Mouse (Mus musculus) bone marrow macrophage, adult 2 months (primary cell): ENCODE data around the gene Ano5. TPM values are rescaled to one million over a fixed set of nuclear protein-coding genes. Genes with fewer than 3 reads are reported as not detected.

Experiments
- H3K27ac ChIP-seq: 2 replicates; pipeline ENCODE4 v1.5.1; 2012; ENCODE audit warnings: low read depth, low read length; ENCODE audit not compliant: insufficient read depth
- H3K4me1 ChIP-seq: 2 replicates; pipeline ENCODE4 v1.6.1; 2012; ENCODE audit warnings: low read length; ENCODE audit not compliant: control insufficient read depth, insufficient read depth
- H3K4me3 ChIP-seq: 2 replicates; pipeline ENCODE4 v1.5.1; 2012; ENCODE audit warnings: mild to moderate bottlenecking, low read length, moderate library complexity; ENCODE audit not compliant: insufficient read depth
- CTCF ChIP-seq: IDR thresholded peaks from 2 replicates; pipeline ENCODE4 v1.5.1; 2012; ENCODE audit warnings: low read depth, mild to moderate bottlenecking, low read length, moderate library complexity
- POLR2A ChIP-seq: IDR thresholded peaks from 2 replicates; pipeline ENCODE4 v1.6.1; 2012; ENCODE audit warnings: mild to moderate bottlenecking, low read depth, low read length, borderline replicate concordance
- polyA plus RNA-seq: library from polyadenylated mRNA; stranded (reverse); fragments of >200 nt; gene quantifications from 2 replicates; pipeline ENCODE4 v1.2.4, GENCODE M21; 2012; ENCODE audit not compliant: missing spikeins, insufficient read depth, insufficient read length

Gene Ano5
- polyA plus RNA-seq, 1 experiment, result not detected

DNA sequence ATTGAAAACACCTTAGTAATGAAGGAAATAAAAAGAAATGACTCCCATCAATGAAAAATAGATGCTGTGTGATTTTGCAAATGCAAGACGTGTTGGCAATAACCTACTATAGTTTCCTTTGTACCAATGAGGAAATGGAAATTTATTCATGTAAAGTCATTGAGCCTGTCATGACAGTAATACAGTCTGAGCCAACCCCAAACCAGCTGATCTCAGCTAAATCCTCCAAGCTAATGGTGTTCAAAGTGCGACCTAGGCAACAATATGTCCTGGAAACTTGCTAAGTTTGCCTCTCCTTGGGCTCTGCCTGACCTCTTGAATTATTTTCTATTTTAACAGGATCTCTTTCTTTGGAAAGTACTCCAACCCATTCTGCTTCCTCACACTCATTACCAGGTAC is 107.6 kb downstream of the Ano5 start:
- Histone ChIP-seq H3K27ac (no peak overlapping the region), H3K4me3 (no peak overlapping the region), H3K4me1 (no peaks in the 10 kb centered on the region)
- no peak for TF ChIP-seq CTCF
- TF ChIP-seq POLR2A, result no peak

- Histone ChIP-seq H3K4me1 (no peaks in the 10 kb centered on the region), H3K27ac (no peak overlapping the region), H3K4me3 (no peak overlapping the region)
- TF ChIP-seq CTCF (no peak), POLR2A (no peak)
Observed at GRCm38 (mm10) chr7:51619977-51620376, 109.1 kb downstream of the Ano5 start.

DNA sequence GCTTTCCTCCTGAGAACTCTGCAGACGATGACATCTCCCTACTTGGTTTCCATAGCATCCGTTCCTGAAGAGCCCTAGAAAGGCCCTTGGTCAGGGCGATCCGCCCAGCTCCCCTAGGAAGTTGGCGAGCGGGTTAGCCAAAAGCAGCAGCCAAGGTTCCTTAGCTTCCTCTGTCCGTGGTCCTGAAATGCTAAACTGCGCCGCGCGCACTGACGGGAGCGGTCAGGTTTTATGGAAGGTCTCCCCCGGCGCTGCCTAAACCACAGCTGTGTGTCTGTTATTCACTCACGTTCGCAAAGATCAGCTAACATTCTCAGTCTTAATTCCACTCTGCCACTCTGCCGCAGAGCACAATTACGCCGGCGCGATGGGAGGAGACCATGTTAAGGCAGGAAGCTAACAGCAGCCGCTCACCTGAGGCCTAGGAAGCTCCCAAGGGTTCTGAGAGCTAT is 110.9 kb downstream of the Ano5 start, which contains the start of gene Slc17a6:
Slc17a6 (plus strand) TSS at position 313 of the 452 bp plus-strand sequence.
- TF ChIP-seq CTCF (no peak), POLR2A (no peak)
- H3K4me1 ChIP-seq, result no peaks in the 10 kb centered on the region
- H3K4me3 ChIP-seq, result no peak within 1 kb of the TSS
- no peak within 1 kb of the TSS for H3K27ac ChIP-seq

- no peak overlapping the region for H3K4me3 ChIP-seq
- H3K4me1 ChIP-seq, result no peaks in the 10 kb centered on the region
- no peak for TF ChIP-seq CTCF
- TF ChIP-seq POLR2A, result no peak
- no peak overlapping the region for H3K27ac ChIP-seq
Observed at GRCm38 (mm10) chr7:51622196-51622595, 111.4 kb downstream of the Ano5 start.

DNA sequence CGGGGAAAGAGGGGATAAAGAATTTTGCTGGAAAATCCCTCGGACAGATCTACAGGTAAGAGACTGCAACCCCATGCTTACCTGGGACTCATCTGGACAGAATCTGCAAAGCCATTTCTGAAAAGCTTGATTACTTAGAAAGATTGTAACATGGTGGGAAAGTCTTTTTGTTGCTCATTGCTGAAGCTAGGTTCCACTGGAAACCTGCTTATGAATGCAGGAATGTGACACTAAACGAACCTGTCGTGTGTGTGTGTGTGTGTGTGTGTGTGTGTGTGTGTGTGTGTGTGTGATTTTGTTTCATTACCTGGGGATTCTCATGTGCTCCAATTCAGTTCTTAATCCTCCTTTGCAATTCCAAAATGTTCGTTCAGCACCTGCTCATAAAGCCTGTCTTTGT is 111.8 kb downstream of the Ano5 start:
- Histone ChIP-seq H3K27ac (no peak overlapping the region), H3K4me3 (no peak overlapping the region), H3K4me1 (no peaks in the 10 kb centered on the region)
- TF ChIP-seq POLR2A (no peak), CTCF (no peak)

DNA sequence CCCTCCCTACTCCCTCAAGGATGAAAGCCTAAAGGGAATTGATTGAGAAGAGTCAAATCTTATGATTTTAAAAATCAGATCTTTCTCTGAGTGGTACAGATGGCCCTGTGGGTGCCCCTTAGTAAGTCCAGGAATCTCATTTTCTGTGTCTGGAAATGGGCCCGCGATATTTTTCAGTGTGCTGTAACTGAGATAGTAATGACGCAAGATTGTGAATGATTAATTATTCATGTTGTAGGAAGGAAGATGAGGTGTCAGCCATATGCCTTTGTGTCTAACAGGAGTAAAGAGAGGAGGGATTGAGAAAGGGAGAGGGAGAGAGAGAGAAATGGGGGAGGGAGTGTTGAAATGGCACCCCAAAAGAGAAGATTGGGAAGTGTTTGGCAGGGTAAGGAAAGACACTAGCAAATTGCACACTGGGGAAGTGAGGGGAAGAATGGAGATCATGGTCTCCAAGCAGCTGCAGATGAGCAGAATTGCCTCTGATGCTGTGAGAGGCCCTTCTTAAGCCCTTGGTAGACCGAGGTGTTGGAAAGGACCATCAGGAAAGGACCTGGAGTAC is 113.6 kb downstream of the Ano5 start:
- TF ChIP-seq CTCF, result no peak
- no peak for TF ChIP-seq POLR2A
- H3K4me1 ChIP-seq, result no peaks in the 10 kb centered on the region
- H3K27ac ChIP-seq, result no peak overlapping the region
- H3K4me3 ChIP-seq, result no peak overlapping the region

DNA sequence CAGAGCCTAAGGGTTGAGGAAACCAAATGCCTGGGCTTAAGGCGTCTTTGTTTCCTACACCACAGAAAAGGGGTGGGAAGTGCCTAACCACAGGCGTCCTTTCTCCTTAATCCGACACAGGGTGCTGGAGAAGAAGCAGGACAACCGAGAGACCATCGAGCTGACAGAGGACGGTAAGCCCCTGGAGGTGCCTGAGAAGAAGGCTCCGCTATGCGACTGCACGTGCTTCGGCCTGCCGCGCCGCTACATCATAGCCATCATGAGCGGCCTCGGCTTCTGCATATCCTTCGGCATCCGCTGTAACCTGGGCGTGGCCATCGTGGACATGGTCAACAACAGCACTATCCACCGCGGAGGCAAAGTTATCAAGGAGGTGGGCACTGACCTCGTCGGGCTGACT is 114.3 kb downstream of the Ano5 start:
- Histone ChIP-seq H3K4me3 (no peak overlapping the region), H3K27ac (no peak overlapping the region)
- TF ChIP-seq POLR2A (no peak), CTCF (no peak)

DNA sequence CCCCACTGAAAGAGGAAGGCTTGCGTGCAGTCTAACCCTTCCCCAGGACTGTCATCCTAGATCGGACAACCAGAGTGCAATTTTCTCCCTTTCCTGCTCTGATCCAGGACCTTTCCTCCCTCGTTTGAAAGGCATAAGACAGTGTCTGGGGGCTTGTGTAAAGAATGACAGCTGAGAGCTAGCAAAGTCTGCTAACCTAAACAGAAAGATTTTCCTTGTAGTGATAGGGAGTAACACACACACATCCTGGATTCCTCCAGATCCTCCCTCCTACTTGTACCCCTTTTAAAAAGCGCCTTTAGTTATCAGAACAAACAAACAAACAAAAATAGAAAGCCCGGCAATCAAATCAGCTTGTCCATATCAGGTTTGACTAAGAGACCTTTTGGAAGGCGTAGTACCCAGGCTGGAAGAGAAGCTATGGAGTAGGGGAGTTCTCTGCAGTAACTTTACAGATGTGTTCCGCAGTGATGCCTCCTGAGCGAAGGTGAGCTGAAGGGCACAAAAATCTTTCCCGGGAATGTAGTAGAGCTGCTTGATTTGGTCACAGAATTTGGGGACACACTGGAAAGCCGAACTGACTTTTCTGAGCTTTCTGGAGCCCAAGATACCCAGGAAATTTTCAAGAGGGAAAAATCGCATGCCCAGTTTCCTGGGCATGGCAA is 114.9 kb downstream of the Ano5 start:
- no peak for TF ChIP-seq POLR2A
- no peak for TF ChIP-seq CTCF
- H3K4me1 ChIP-seq, result no peaks in the 10 kb centered on the region
- H3K4me3 ChIP-seq, result no peak overlapping the region
- H3K27ac ChIP-seq, result no peak overlapping the region

More for the DNA sequence above, 114.3 kb downstream of the Ano5 start:
- H3K4me1 ChIP-seq, result no peaks in the 10 kb centered on the region

- Histone ChIP-seq H3K4me3 (no peak overlapping the region), H3K27ac (no peak overlapping the region), H3K4me1 (no peaks in the 10 kb centered on the region)
- no peak for TF ChIP-seq CTCF
- no peak for TF ChIP-seq POLR2A
Observed at GRCm38 (mm10) chr7:51626451-51627000, 115.7 kb downstream of the Ano5 start.

GRCm38 (mm10) chr7:51627001-51627631 is 116.3 kb downstream of the Ano5 start:
- Histone ChIP-seq H3K4me3 (no peak overlapping the region), H3K4me1 (no peaks in the 10 kb centered on the region), H3K27ac (no peak overlapping the region)
- TF ChIP-seq CTCF, result no peak
- no peak for TF ChIP-seq POLR2A
